Mouse (Mus musculus) ES-E14 (cell line): ENCODE measurements at regions not wholly inside any gene's neighbourhood (a gene's known extent, or its start where the extent isn't known, plus 50 kb on each side); places are given as distances from the start of the nearest gene placed in this dataset.

Source experiments
- MAFK ChIP-seq: IDR thresholded peaks from 2 replicates; pipeline ENCODE4 v1.6.1; 2014; ENCODE audit warnings: mild to moderate bottlenecking, low read depth, low read length, inconsistent platforms; ENCODE audit not compliant: insufficient read depth
- ZC3H11A ChIP-seq: IDR thresholded peaks from 2 replicates; pipeline ENCODE4 v1.6.1; 2012; ENCODE audit warnings: low read depth, mild to moderate bottlenecking, inconsistent platforms, low read length, borderline replicate concordance

GRCm38 (mm10) chr1:152229709-152230108, 139.8 kb upstream of the 1700025G04Rik start:
- no peak for TF ChIP-seq MAFK
- TF ChIP-seq ZC3H11A = no peak
